Mouse (Mus musculus) v-Abl transformed pro-B cells (cell line): ENCODE results near the gene Tktl2.

Source experiments
- in situ Hi-C, 2 experiments: fragments of 400-800 bp; cut with MboI; formaldehyde crosslinking; loops; one replicate each; pipeline ENCODE4 v1.15.1; 2025; ENCODE audit not compliant: unreplicated experiment in 2 of 2

Gene Tktl2

DNA sequence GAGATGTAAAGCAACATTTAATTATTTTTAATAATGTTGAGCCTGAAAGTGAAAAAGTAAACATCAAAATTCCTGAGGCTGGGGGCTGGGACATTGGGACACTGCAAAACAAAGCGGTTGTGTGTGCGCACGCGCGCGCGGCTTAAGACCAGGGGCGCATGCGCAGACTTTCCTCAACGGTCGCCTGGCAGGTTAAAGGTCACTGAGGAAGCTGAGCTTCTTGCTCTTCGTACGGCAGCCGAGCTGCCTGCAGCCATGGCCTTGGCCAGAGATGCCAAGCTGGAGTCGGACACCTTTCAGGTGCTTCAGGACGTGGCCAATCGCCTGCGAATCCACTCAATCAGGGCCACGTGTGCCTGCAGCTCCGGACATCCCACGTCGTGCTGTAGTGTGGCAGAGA, at the start of gene Tktl2:
Gene Tktl2 (plus strand): TSS at position 220 of the 400 bp plus-strand sequence.
- in situ Hi-C loops = loop anchor here in 1 of 2 experiments (25.0 kb wide), 1 partner anchor 401 kb away; no protein-coding TSS in a partner anchor

DNA sequence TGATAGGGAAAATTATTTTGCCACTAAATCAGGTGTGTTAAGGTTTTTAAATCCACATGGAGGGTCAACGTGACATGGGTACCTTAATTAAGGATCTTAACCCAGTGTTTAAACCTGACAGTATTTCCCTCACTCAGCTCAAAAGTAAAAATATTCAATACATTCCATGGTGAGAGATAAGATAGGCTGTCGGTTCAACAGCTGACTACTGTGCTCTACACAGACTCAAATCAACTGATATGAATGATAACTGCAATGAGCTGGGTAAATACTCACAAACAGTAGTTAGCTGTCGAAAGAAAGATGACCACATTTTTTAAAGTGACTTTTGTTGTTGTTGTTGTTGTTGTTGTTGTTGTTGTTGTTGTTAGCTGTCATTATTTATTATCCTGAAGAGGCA, 41.7 kb upstream of the Tktl2 start:
- in situ Hi-C loops = no loop called here

DNA sequence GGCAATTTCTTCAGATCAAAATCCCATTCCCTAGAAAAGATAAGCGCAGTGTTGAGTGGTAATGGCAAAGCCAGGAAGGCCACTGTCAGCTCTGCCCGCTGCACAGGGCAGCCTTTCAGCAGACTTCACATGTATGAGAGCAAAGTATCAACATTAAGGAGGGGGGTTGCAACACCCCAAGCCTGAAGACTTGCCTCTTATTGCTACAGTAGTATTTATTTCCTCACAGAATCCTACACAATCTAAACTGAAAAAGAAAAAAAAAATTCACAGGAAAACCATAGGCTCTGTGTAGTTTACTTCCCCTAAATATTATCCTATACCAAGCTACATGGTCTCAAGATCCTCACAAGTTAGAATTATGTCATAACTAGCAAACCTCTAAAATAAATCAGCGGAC, 34.7 kb upstream of the Tktl2 start:
- in situ Hi-C loops = loop anchor here (25.0 kb wide), 3 partner anchors 385 to 1865 kb away; partner anchors contain the start of genes Msmo1 (in 2 of the 2) and Naf1 (in 2 of the 2)

DNA sequence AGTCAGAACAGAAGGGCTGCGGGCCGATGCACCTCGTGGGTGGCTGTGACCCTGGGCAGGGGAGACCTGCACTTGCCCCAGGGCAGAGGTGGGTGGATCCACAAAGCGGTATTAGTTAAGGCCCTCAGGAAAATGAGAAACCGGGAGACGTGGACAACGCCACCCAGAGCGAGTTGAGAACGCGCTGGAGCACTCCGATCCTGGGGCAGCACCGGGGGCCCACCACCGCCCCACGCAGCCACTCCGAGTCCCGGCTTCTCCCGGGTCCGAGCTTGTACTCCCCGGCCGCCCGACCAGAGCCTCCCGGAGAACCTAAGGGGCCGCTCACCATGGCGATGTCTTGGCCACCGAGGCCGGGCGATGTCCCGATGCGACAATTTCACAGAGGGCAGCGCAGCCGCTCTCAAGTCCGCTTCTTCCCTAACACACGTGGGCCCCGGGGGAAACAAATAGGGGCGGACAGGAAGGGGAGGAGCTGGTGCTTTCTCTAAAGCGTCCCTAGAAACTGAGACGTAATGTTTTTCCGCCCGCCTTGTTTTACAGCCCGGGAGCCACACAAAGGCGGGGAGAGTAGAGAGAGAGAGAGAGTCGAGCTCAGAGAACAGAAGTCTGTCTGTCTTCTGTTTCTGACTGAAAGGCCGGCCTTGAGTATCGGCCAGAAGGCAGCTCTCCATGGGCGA, 25.3 kb upstream of the Tktl2 start, which contains the start of gene Tma16:
Gene Tma16 (minus strand): TSS at position 447 of the 680 bp plus-strand sequence.
- in situ Hi-C loops = loop anchor here (5.0 to 25.0 kb wide), 4 partner anchors 376 to 1874 kb away; partner anchors contain the start of genes Msmo1 (in 2 of the 2) and Naf1 (in 2 of the 2)

- in situ Hi-C loops = loop anchor here (5.0 to 25.0 kb wide), 4 partner anchors 374 to 1876 kb away; partner anchors contain the start of genes Msmo1 (in 2 of the 2) and Naf1 (in 2 of the 2)
Observed at GRCm38 (mm10) chr8:66488556-66488955, 23.0 kb upstream of the Tktl2 start.

DNA sequence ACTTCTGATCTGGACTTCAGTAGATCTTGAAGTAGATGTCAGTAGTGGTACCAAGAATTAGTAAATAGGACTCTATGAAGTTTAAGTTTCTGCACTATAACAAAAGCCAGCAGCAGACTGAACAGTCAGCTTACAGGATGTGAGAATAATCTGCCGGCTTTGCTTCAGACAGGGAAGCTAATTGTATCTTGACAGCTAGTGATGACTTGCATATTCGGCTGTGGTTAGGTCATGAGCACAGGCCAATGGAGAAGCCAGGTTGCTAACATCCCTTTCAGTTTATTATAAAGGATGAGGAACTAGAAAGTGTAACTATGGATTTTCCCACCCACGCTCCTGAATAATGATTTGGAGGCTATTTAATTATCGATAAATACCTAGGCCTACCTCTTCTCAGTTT, 20.9 kb upstream of the Tktl2 start:
- in situ Hi-C loops = loop anchor here (25.0 kb wide), 3 partner anchors 372 to 1878 kb away; partner anchors contain the start of genes Msmo1 (in 2 of the 2) and Naf1 (in 2 of the 2)

GRCm38 (mm10) chr8:66494496-66494895, 17.1 kb upstream of the Tktl2 start:
- in situ Hi-C loops = loop anchor here (25.0 kb wide), 3 partner anchors 368 to 1882 kb away; partner anchors contain the start of genes Msmo1 (in 2 of the 2) and Naf1 (in 2 of the 2)

DNA sequence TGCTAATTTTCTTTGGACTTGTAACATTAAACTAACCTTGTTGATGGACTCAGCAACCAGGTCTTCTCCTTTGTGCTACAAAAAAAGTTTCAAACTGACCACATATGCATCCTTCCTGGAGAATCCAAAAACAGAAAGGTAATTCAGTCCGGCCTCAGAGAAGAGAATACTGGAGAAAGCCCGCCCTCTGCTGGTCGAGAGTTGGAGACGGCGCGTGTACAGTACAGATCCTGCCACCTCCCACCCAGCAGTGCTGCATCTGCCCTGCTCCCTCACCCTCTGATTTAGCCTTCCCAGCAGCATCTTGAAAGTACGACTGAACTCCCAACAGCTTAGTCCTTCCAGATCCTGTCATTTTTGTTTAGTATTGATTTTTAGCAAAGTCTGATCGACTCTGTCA, 15.8 kb upstream of the Tktl2 start:
- in situ Hi-C loops = loop anchor here (5.0 to 25.0 kb wide), 6 partner anchors 43 to 1883 kb away; partner anchors contain the start of genes Msmo1 (in 2 of the 2), Naf1 (in 2 of the 2) and Tmem192 (in 1 of the 2)

- in situ Hi-C loops = loop anchor here (5.0 to 25.0 kb wide), 6 partner anchors 45 to 1885 kb away; partner anchors contain the start of genes Msmo1 (in 2 of the 2), Naf1 (in 2 of the 2) and Tmem192 (in 1 of the 2)
Observed at GRCm38 (mm10) chr8:66496998-66497577, 14.5 kb upstream of the Tktl2 start.

- in situ Hi-C loops = loop anchor here in 1 of 2 experiments (25.0 kb wide), 1 partner anchor 409 kb away; no protein-coding TSS in a partner anchor
Observed at GRCm38 (mm10) chr8:66503381-66503780, 8.2 kb upstream of the Tktl2 start.

DNA sequence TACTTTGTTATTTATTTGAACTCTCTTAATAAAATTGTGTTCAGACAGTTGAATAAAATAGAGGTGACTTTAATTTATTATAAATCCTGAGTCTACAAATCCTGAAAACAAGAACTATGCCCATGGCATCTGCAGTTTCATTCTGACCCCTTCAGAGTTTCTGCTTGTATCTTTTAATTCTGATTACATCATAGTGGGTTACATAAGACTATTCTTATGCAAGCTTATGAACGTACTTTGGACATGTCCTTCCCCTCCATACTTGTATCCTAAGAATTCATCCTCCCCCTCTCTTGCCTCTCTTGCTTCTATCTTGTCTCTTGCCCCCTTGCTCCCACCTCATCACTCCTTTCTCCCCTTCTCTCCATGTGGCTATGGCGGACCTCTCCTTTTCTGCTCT, 7.6 kb downstream of the Tktl2 start:
- in situ Hi-C loops = loop anchor here in 1 of 2 experiments (25.0 kb wide), 1 partner anchor 393 kb away; no protein-coding TSS in a partner anchor

- in situ Hi-C loops = loop anchor here in 1 of 2 experiments (25.0 kb wide), 1 partner anchor 392 kb away; no protein-coding TSS in a partner anchor
Observed at GRCm38 (mm10) chr8:66520576-66520975, 9.0 kb downstream of the Tktl2 start.

DNA sequence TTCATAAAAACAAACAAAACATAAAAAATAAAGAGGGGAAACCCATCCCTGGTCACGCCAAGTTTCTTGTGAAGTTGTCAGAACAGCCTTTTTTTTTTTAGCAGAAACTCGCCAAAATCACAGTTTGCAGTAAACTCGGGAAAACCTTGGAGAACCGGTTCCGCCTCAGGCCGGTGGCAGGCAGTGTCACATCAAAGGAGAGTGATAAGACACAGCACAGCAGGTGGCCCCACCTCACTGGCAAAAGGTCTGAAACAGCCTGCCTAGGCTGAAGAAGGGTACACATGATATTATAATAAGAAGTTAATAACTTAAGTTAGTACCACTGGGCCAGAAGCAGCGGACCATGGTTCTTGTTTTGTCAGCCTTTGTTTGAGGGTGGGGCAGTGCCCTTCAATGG, 38.5 kb downstream of the Tktl2 start:
- in situ Hi-C loops = no loop called here
